Mouse (Mus musculus) forebrain, embryonic 15.5 days (tissue): ENCODE results near the gene Insl6. TPM values are rescaled to one million over a fixed set of nuclear protein-coding genes. Genes with fewer than 3 reads are reported as not detected.
A peak's percentile ranks its signal among the peaks of the same experiment; 100 is the strongest.

Experiments
- ATAC-seq: fragments of 200-750 bp; cut with Nextera tagmentation; replicated peaks from 2 replicates; pipeline ENCODE4 v1.8.0; 2017; ENCODE audit warnings: mild to moderate bottlenecking, moderate TSS enrichment, moderate library complexity
- H3K27ac ChIP-seq: fragments of 300-500 bp; sonication (generic); replicated peaks from 2 replicates; pipeline ENCODE4 v1.5.1; 2015; ENCODE audit warnings: mild to moderate bottlenecking, inconsistent platforms
- H3K27me3 ChIP-seq: fragments of 300-500 bp; sonication (generic); 2 replicates; pipeline ENCODE4 v1.6.1; 2015; ENCODE audit warnings: inconsistent platforms
- H3K36me3 ChIP-seq: fragments of 300-500 bp; sonication (generic); 2 replicates; pipeline ENCODE4 v1.6.1; 2015; ENCODE audit warnings: mild to moderate bottlenecking, inconsistent platforms
- H3K4me1 ChIP-seq: fragments of 300-500 bp; sonication (generic); 2 replicates; pipeline ENCODE4 v1.6.1; 2015; ENCODE audit warnings: inconsistent platforms
- H3K4me2 ChIP-seq: fragments of 300-500 bp; sonication (generic); replicated peaks from 2 replicates; pipeline ENCODE4 v1.6.1; 2015; ENCODE audit warnings: mild to moderate bottlenecking, inconsistent platforms
- H3K4me3 ChIP-seq: fragments of 300-500 bp; sonication (generic); 2 replicates; pipeline ENCODE4 v1.5.1; 2015; ENCODE audit warnings: mild to moderate bottlenecking, inconsistent platforms
- H3K9ac ChIP-seq: fragments of 300-500 bp; sonication (generic); replicated peaks from 2 replicates; pipeline ENCODE4 v1.6.1; 2015; ENCODE audit warnings: mild to moderate bottlenecking, inconsistent platforms
- H3K9me3 ChIP-seq: fragments of 300-500 bp; sonication (generic); 2 replicates; pipeline ENCODE4 v1.6.1; 2016; ENCODE audit warnings: inconsistent platforms
- WGBS: fragments of 180-500 bp; shearing (Covaris S2); methylation state at CpG from one replicate; pipeline ENCODE4 v1.1.7; 2015; ENCODE audit warnings: mixed read lengths; 5-methylcytosine and 5-hydroxymethylcytosine counted together
- polyA plus RNA-seq: library from polyadenylated mRNA; unstranded; fragments of >200 nt; fragmentation: Nextera tagmentation; extraction: Ambion mirVana; gene quantifications from 2 replicates; pipeline ENCODE4 v1.2.1, GENCODE M21; 2015

The Insl6 gene
- 1.3 and 1.4 TPM in 2 replicates for polyA plus RNA-seq

DNA sequence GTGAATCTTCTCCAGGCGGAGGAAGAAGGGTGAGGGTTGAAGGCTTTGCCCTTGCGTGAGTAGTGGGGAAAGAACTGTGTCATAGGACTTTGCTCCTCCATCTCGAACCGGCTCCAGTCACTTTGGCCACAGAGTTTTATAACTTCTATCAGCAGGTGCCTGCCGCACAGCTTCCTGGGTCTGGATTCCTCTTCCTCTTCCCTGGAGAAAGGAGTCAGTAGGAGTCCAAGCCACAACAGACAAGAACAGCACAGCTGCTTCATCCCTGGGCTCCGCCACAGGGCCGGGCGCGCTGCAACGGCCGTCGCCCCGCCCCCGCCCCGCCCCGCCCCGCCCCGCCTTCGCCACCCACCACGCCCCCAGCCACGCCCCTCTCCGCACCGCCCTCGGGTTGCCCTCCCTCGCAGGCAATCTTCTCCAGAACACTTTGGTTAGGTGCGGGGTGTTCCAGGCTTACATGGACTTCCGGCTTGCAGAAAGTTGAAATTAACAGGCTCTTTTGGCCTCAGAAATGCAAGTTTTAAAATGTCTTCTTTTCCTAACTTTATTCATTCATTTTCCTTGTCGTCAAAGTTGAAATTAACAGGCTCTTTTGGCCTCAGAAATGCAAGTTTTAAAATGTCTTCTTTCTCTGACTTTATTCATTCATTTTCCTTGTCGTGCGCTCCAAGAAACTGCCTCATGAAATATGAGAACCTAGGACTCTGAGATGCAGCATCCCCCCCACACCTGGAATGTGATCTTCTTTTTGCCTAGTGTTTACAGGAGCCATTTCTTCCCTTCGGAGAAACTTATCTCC lies at the start of gene Insl6:
TSS of gene Insl6 (minus strand) at position 304 of the 799 bp plus-strand sequence.
- Histone ChIP-seq H3K4me2 (peak within 1 kb of the TSS; percentile 47), H3K4me1 (0 out of 2 replicates have a peak, but pooled peaks cover 4% of the 10 kb centered on the region), H3K9me3 (no peaks in the 10 kb centered on the region), H3K36me3 (no peaks in the 10 kb centered on the region), H3K4me3 (peak within 1 kb of the TSS; percentile 25), H3K27me3 (no peaks in the 10 kb centered on the region), H3K9ac (no peak within 1 kb of the TSS), H3K27ac (no peak within 1 kb of the TSS)
- WGBS: 6% methylated on average over 31 of the region's 31 CpGs
- ATAC-seq: peak; percentile 81

DNA sequence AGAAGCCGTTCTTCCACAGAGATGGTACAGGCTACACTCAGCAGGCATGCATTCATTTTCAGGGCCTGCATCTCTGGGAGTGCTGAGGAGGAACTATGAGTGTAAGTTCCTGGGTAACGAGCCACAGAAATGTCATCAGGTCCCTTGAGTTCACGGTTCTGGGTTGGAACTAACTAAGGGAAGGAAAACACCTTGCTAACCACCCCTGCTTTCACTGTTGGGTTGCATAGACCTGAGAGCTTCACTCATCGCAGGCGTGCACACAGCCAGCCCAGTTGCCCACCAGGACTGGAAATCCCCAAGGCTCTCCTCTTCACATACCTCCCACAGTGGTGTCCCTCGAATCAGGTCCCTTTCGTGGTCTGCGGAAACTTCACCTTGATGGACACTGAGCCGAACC lies 49.8 kb upstream of the Insl6 start:
- WGBS: 89% methylated on average over 9 of the region's 9 CpGs
- H3K27me3 ChIP-seq: no peaks in the 10 kb centered on the region
- no peak for ATAC-seq

DNA sequence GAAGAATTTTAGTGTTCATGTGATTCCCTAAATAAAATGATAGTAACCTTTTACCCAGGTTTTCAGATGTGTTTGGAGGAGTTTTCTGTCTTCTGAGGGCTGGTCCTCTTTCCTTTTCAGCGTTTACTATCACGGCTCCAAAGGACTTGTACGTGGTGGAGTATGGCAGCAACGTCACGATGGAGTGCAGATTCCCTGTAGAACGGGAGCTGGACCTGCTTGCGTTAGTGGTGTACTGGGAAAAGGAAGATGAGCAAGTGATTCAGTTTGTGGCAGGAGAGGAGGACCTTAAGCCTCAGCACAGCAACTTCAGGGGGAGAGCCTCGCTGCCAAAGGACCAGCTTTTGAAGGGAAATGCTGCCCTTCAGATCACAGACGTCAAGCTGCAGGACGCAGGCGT lies 48.3 kb upstream of the Insl6 start:
- no peak for ATAC-seq
- 44% methylated on average over 11 of the region's 11 CpGs for WGBS
- Histone ChIP-seq H3K27me3 (no peaks in the 10 kb centered on the region), H3K27ac (no peak overlapping the region), H3K4me2 (peak overlapping the region; percentile 32), H3K9me3 (no peaks in the 10 kb centered on the region), H3K4me3 (peak overlapping the region; percentile 20), H3K36me3 (no peaks in the 10 kb centered on the region), H3K4me1 (peaks cover 12% of the 10 kb centered on the region), H3K9ac (peak overlapping the region; percentile 16; the same call in 1 of the 2 replicates)

More for the DNA sequence above, 49.8 kb upstream of the Insl6 start:
- H3K9me3 ChIP-seq: no peaks in the 10 kb centered on the region
- no peak overlapping the region for H3K4me2 ChIP-seq
- no peak overlapping the region for H3K4me3 ChIP-seq
- H3K4me1 ChIP-seq: peaks cover 12% of the 10 kb centered on the region
- no peak overlapping the region for H3K27ac ChIP-seq
- no peaks in the 10 kb centered on the region for H3K36me3 ChIP-seq
- H3K9ac ChIP-seq: no peak overlapping the region

DNA sequence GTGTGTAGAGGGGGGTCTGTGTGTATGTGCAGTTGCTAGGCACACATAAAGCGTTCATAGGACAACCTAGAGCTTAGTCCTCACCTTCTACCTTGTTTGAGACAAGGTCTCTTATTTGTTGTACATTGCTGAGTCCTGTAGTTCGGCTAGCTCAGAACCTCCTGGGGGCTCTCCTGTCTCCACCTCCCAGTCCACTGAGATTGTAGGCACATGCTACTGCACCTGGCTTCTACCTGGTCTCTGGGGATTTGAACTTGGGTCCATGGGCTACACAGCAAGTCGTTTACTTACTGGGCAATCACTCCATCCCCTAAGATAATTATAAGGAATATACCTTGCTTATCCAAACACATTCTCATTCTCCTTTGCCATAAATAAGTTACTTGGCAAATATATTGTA lies 47.5 kb upstream of the Insl6 start:
- H3K4me1 ChIP-seq: peaks cover 12% of the 10 kb centered on the region
- no peak overlapping the region for H3K9ac ChIP-seq
- no peak for ATAC-seq
- peak overlapping the region; percentile 42 for H3K27ac ChIP-seq
- no peaks in the 10 kb centered on the region for H3K36me3 ChIP-seq
- H3K4me2 ChIP-seq: no peak overlapping the region
- 92% methylated on average over 3 of the region's 3 CpGs for WGBS
- H3K9me3 ChIP-seq: no peaks in the 10 kb centered on the region
- H3K27me3 ChIP-seq: no peaks in the 10 kb centered on the region
- no peak overlapping the region for H3K4me3 ChIP-seq

DNA sequence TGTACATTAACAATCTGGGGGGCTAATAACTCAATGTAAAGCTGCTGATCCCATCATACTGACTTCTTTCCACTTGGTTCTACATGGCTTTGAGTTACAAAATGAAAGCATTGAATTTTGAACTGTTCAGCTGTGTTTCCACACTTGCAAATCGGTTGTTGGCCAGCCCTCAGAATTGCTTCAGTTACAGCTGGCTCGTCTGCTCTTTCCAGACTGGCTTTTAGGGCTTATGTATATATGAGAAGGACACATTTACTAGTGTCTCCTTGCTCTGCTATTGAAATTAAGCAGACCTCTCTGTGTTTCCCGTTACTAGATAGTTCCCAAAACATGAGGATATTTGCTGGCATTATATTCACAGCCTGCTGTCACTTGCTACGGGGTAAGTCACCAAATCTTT lies 47.0 kb upstream of the Insl6 start:
- Histone ChIP-seq H3K4me2 (no peak overlapping the region), H3K4me1 (peaks cover 17% of the 10 kb centered on the region), H3K9ac (no peak overlapping the region), H3K36me3 (no peaks in the 10 kb centered on the region), H3K4me3 (no peak overlapping the region), H3K27ac (peak overlapping the region; percentile 42), H3K9me3 (no peaks in the 10 kb centered on the region), H3K27me3 (no peaks in the 10 kb centered on the region)
- 56% methylated on average over 4 of the region's 4 CpGs for WGBS
- ATAC-seq: peak; percentile 75; the same call in 1 of the 2 replicates

DNA sequence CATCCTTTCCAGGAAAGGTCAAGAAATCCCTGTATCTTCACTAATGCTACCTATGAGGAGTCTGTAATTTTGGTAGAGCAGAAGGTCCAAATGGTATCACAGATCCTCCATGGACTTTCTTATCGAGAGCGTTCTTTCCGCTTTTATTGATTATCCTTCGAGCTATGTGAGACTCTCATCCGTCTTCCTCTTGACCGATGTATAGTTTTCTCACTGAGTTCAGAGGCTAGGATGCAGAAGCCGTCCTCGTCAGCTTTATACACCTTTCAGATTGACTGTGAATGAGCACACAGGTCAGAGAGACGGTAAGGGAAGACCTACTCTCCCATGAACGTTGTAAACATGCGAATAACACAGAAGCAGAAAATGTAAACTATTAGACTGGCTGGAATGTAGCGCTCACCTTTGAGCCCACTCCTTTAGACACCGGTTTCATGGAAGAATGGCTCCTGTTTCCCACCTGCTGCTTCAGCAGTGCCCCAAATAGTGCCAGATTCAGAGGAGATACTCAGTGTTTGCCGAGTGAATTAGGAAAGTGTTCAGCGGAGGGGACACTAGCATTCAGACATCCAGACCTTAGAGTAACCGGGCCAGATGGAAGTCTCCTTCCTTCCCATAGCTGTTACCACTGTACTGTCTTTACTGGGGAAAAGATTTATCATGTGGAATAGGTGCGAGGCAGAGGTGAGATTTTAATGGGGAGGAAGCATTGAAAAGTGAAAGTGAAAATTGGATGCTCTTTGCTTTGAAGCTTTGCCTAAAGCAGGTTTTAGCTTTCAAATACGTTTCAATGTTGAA lies 46.3 kb upstream of the Insl6 start:
- Histone ChIP-seq H3K27me3 (no peaks in the 10 kb centered on the region), H3K36me3 (no peaks in the 10 kb centered on the region), H3K4me2 (no peak overlapping the region), H3K4me3 (no peak overlapping the region), H3K4me1 (peaks cover 18% of the 10 kb centered on the region), H3K9ac (no peak overlapping the region), H3K27ac (peak overlapping the region; percentile 42), H3K9me3 (no peaks in the 10 kb centered on the region)
- ATAC-seq: no peak
- WGBS: 79% methylated on average over 18 of the region's 18 CpGs

DNA sequence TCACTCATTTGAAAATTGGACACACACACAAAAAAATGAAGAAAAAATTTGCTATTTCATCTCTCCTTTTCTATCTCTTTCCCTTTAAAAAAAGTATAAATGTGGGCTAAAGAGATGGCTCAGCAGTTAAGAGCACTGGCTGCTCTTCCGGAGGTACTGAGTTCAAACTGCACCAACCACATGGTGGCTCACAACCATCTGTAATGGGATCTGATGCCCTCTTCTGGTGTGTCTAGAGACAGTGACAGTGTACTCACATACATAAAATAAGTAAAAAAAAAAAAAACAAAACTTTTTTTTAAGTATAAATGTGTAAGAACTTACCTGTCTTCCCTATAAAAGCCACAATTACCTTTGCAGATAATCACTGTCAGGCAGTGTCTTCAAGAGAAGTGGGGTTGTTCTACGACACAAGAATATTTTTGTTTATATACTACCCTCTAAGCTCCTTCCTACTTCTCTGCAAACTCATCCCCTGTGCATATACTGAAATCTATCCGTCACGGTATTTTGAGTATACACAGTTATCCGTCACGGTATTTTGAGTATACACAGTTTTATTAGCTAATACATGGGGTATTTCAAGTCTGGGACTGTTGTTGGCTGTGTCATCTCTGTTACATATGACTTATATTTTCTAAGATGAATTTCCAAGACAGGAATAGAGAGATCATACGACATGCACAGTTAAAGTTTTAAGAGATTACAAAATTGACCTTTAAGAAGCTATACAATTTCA lies 45.6 kb upstream of the Insl6 start:
- Histone ChIP-seq H3K27ac (no peak overlapping the region), H3K9ac (no peak overlapping the region), H3K27me3 (no peaks in the 10 kb centered on the region), H3K9me3 (no peaks in the 10 kb centered on the region), H3K4me3 (no peak overlapping the region), H3K36me3 (no peaks in the 10 kb centered on the region), H3K4me2 (no peak overlapping the region), H3K4me1 (peaks cover 18% of the 10 kb centered on the region)
- no peak for ATAC-seq
- 93% methylated on average over 7 of the region's 7 CpGs for WGBS

DNA sequence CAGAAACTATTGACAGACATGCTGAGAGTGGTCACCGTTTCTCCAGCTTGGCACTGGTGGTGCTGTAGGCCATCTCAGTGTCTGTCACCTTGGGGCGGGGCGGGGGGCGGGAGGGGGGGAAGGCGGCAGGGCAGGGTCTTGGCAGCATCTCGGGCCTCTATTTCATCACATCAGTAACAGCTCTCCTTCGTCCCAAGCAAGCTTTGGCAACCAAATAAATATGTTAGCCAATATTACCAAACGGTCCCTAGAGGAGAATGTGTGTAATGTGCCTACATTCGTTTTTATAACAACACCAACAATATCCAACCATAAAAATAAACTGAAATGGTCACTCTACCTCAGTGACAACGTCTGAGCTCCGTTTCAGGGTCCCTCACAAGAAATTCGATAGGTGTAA lies 45.0 kb upstream of the Insl6 start:
- Histone ChIP-seq H3K27me3 (no peaks in the 10 kb centered on the region), H3K9me3 (no peaks in the 10 kb centered on the region), H3K36me3 (no peaks in the 10 kb centered on the region), H3K27ac (no peak overlapping the region), H3K4me2 (no peak overlapping the region), H3K9ac (no peak overlapping the region), H3K4me3 (no peak overlapping the region), H3K4me1 (peaks cover 18% of the 10 kb centered on the region)
- no peak for ATAC-seq
- WGBS: 77% methylated on average over 12 of the region's 12 CpGs

DNA sequence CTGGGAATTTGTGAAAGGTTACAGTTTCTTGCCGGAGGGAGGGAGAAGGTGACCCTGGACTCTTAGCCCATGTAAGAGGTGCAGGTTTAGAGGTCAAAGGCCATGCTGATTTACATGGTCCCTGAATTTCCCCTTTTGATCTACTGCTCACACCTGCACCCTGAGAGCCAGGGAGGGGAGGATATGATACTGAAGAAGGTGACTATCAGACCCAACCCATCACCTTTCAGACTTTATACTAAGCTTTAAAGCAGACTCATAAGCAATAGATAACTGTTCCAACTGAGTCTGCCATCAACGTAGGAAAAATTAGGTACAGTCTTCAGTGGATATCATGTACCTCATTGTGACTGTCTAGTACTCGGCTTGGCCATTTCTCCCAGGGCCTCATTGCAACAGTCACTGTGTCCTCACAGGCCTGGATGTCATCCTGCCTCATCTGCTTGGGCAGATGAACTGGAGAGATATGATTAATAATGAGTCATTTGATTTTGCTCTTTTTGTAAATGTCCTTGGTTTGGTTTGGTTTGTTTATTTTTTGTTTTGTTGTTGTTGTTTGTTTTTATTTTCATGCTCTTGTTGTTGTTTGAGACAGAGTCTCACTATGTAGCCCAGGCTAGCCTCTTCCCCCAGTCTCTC lies 43.6 kb upstream of the Insl6 start:
- no peak overlapping the region for H3K9ac ChIP-seq

DNA sequence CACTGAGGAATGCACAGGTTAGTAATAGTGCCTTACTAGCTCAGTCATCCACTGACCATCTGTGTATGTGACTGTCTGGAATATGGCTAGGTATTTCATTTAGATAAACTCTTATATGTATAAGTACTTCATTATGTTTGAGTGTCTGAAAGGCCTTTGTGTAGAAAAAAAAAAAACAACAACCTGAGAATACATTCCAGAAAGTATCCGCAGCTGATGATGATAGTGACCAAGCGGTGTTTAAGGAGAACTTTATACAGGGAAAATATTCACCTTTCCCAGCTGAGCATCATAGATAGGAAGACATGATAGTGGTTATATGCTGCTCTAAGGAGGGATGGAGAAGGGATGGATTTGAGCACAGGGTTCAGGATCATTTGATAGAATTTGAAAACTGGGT lies 42.9 kb upstream of the Insl6 start:
- ATAC-seq: no peak
- no peak overlapping the region for H3K9ac ChIP-seq
- 90% methylated on average over 2 of the region's 2 CpGs for WGBS

More for the DNA sequence above, 43.6 kb upstream of the Insl6 start:
- Histone ChIP-seq H3K36me3 (no peaks in the 10 kb centered on the region), H3K4me3 (no peak overlapping the region), H3K9me3 (no peaks in the 10 kb centered on the region), H3K27me3 (no peaks in the 10 kb centered on the region), H3K27ac (no peak overlapping the region), H3K4me2 (no peak overlapping the region), H3K4me1 (peaks cover 18% of the 10 kb centered on the region)
- ATAC-seq: no peak
- WGBS: 86% methylated on average over 3 of the region's 3 CpGs

DNA sequence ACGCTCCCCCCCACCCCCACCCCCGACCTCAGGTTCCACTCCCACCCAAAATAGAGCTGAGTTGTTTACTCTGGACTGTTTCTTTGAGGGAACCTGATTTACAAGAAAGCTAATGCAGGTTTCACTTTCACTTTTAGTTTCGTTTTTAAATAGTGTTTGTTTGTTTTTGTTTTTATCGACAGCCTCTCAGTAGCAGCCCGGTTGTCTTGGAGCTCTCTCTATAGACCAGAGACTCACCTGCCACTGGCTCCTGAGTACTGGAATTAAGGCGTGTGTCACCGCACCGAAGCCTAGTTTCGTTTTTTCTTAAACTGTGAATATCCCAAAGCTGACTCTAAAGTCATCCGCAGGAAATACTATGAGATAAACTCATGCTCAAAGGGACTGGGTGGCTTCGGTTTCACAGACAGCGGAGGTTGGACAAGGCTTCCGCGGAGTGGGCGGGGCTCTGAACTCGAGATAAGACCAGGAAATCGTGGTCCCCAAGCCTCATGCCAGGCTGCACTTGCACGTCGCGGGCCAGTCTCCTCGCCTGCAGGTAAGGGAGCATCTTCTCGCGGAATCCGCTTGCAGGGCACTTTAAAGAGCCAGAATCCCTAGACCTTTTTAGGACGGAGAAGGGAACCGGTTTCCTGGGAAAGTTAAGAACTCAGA lies 41.9 kb upstream of the Insl6 start, which contains the start of the genes Plgrkt and Cd274:
TSS of gene Plgrkt (minus strand) at position 422 of the 654 bp plus-strand sequence.
TSS of gene Cd274 (plus strand) at position 487 of the 654 bp plus-strand sequence.
- peak within 1 kb of the TSS; percentile 79 for H3K4me2 ChIP-seq
- H3K36me3 ChIP-seq: no peaks in the 10 kb centered on the region
- H3K9me3 ChIP-seq: no peaks in the 10 kb centered on the region
- H3K4me3 ChIP-seq: peak within 1 kb of the TSS; percentile 46
- 4% methylated on average over 26 of the region's 26 CpGs for WGBS
- H3K9ac ChIP-seq: peak within 1 kb of the TSS; percentile 44
- H3K4me1 ChIP-seq: peaks cover 19% of the 10 kb centered on the region
- 0 out of 2 replicates have a peak, but pooled peaks have one; percentile 30 for ATAC-seq
- no peak within 1 kb of the TSS for H3K27ac ChIP-seq
- H3K27me3 ChIP-seq: no peaks in the 10 kb centered on the region

More for the DNA sequence above, 42.9 kb upstream of the Insl6 start:
- no peak overlapping the region for H3K27ac ChIP-seq
- H3K36me3 ChIP-seq: no peaks in the 10 kb centered on the region
- no peak overlapping the region for H3K4me3 ChIP-seq
- H3K4me2 ChIP-seq: no peak overlapping the region
- no peaks in the 10 kb centered on the region for H3K27me3 ChIP-seq
- H3K4me1 ChIP-seq: peaks cover 18% of the 10 kb centered on the region
- no peaks in the 10 kb centered on the region for H3K9me3 ChIP-seq
